Mouse (Mus musculus) layer of hippocampus, postnatal 14 days (tissue): ENCODE results near the gene Gm10229. TPM values are rescaled to one million over a fixed set of nuclear protein-coding genes. Genes with fewer than 3 reads are reported as not detected.
"Not testable (repeated sequence)": the region's sequence is repeated elsewhere in the genome, so short reads cannot be mapped to it uniquely, and the experiment has no call there.

ENCODE experiments used
- DNase-seq, 2 experiments: peaks; one replicate each; pipeline ENCODE4 v3.0.0; 2021 to 2022; ENCODE audit warnings: low spot score in 2 of 2, mixed read lengths in 1 of 2
- long read RNA-seq, 2 experiments: library from polyadenylated mRNA; stranded (forward); transcript quantifications; one replicate each; pipeline ENCODE4 v2.0.0; 2021
- total RNA-seq, 2 experiments: library from RNA; stranded (reverse); gene quantifications; 2 replicates each; pipeline ENCODE4 v1.2.3; 2021

Gene Gm10229
- total RNA-seq: not detected
- long read RNA-seq, experiment 1: 0 reads
- long read RNA-seq, experiment 2: 0 reads

DNA sequence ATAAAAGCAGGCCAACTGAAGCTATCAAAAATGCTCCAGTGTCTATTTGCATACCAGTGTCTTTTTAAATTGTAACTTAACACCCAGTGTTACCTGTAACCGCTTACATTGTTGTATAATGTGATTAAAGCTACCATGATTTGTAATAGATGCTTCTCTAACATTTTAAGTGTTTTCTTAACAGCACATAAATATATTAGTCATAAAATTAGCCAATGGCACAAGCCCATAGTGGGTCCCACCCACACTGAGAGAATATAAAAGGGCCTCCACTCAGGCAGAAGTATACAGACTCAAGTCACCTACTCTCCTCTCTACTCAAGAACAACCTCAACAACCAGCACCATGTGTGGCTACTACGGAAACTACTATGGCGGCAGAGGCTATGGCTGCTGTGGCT, at the start of gene Gm10229:
Gene Gm10229, plus strand, starts transcription at position 301 of the 400 bp plus-strand sequence.
- not testable (repeated sequence) for DNase-seq

DNA sequence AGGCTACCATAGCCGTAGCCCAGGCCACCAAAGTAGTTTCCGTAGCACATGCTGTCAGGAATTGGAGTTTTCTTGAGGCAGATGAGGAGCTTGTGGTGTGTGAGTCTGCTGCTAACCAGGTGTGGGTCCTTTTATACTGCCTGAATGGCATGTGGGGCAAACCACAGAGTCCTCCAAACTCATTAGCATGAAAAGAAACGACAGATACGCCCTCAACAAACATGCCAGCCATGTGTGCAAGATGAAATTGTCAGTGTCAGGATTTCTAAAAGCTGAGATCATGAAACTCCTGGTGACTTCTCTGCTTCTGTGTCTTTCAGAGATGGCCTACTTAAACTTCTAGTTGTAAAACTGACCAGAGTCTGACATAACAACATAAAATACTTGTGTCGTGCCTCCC, 4.4 kb upstream of the Gm10229 start, which contains the start of gene Krtap22-2:
Gene Krtap22-2, minus strand, starts transcription at position 101 of the 400 bp plus-strand sequence.
- DNase-seq: no peak

DNA sequence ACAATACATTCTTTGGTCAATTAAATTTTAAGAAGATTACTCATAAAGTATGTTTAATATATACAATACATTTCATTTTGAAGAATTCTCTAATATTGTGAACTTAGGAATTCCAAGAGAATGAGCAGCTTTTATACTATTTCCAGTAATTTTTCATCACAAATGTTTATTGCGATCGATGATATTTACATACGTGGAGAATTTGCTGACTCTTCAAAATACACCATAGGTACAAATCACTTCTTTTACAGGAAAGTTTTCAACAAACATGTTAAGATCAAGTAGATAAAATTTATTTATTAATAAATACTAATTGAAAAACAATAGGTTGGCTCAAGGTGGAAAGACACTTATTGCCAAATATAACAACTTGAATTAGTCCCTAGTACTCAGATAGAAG, 1.1 kb upstream of the Gm10229 start:
- no peak for DNase-seq

DNA sequence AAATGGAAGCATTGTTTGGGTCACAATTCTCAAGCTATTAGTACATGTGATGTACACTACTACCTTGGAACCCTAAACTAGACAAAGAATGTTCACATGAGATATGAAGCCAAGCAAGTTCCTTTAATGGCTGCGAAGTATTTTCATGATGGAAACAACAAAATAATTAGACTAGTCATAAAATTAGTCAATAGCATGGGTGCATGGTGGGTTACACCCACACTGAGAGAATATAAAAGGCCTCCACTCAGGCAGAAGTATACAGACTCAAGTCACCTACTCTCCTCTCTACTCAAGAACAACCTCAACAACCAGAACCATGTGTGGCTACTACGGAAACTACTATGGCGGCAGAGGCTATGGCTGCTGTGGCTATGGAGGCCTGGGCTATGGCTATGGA, 16.3 kb downstream of the Gm10229 start, which contains the start of gene Krtap6-1:
Gene Krtap6-1, plus strand, starts transcription at position 301 of the 400 bp plus-strand sequence.
- DNase-seq: not testable (repeated sequence)

DNA sequence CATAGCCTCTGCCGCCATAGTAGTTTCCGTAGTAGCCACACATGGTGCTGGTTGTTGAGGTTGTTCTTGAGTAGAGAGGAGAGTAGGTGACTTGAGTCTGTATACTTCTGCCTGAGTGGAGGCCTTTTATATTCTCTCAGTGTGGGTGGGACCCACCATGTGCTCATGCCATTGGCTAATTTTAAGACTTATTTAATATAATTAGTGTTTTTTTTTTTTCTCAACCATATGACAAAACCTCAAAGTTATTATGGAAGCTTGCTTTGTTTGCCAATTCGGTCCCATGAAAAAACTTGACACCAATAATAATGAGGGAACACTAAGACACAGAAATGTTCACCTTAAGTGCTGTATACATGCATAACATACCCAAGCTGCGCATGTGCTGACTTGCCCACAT, 26.3 kb downstream of the Gm10229 start, which contains the start of gene Gm10228:
Gene Gm10228, minus strand, starts transcription at position 101 of the 400 bp plus-strand sequence.
- DNase-seq: not testable (repeated sequence)

DNA sequence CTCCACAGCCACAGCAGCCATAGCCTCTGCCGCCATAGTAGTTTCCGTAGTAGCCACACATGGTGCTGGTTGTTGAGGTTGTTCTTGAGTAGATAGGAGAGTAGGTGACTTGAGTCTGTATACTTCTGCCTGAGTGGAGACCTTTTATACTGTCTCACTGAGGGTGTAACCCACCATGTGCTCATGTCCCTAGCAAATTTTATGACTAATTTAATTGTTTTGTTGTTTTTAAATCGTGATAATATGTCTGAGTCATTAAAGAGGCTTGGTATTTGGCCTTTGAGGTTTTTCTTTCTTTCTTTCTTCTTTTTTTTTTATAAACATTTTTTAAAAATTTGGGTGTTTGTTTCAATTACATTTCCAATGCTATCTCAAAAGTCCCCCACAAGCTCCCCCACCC, 32.7 kb downstream of the Gm10229 start, which contains the start of gene Krtap6-5:
Gene Krtap6-5, minus strand, starts transcription at position 101 of the 400 bp plus-strand sequence.
- no peak for DNase-seq

DNA sequence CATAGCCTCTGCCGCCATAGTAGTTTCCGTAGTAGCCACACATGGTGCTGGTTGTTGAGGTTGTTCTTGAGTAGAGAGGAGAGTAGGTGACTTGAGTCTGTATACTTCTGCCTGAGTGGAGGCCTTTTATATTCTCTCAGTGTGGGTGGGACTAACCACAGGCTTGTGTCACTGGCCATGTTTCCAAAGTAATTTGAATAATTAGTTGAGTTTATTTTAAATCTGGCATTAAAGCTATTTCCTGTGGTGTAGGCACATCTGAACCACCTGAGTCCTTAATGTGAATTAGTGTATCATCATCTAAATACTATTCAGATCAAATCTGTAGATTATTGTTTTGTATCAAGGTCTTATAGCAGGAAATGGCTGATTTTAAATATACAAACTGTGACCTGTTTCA, 48.8 kb downstream of the Gm10229 start, which contains the start of gene 1110025L11Rik:
Gene 1110025L11Rik, minus strand, starts transcription at position 101 of the 400 bp plus-strand sequence.
- DNase-seq: not testable (repeated sequence)

Other genes with a start within 250 kb of the Gm10229 start
- gene 2310057N15Rik, start 241.1 kb upstream of the Gm10229 start, total RNA-seq: not detected
- not detected for gene Gm5965, start 237.4 kb upstream of the Gm10229 start, total RNA-seq
- gene Gm20741, start 203.1 kb upstream of the Gm10229 start, total RNA-seq: not detected
- gene Krtap15, start 195.1 kb upstream of the Gm10229 start, total RNA-seq: not detected
- gene Krtap14, start 189.1 kb upstream of the Gm10229 start, total RNA-seq: not detected
- gene Krtap19-1, start 145.9 kb upstream of the Gm10229 start, total RNA-seq: not detected
- gene Krtap19-2, start 141.0 kb upstream of the Gm10229 start, total RNA-seq: not detected
- not detected for gene Krtap19-3, start 137.2 kb upstream of the Gm10229 start, total RNA-seq
- gene Krtap19-4, start 130.2 kb upstream of the Gm10229 start, total RNA-seq: not detected
- gene Krtap19-5, start 118.8 kb upstream of the Gm10229 start, total RNA-seq: not detected
- not detected for gene Krtap19-9b, start 83.0 kb upstream of the Gm10229 start, total RNA-seq
- not detected for gene Krtap16-3, start 52.4 kb upstream of the Gm10229 start, total RNA-seq
- not detected for gene Krtap22-2, start 4.5 kb upstream of the Gm10229 start, total RNA-seq
- gene Krtap6-1, start 16.4 kb downstream of the Gm10229 start, total RNA-seq: not detected
- gene Gm10228, start 26.2 kb downstream of the Gm10229 start, total RNA-seq: not detected
- not detected for gene Krtap6-5, start 32.6 kb downstream of the Gm10229 start, total RNA-seq
- not detected for gene 1110025L11Rik, start 48.7 kb downstream of the Gm10229 start, total RNA-seq
- not detected for gene Krtap6-3, start 68.7 kb downstream of the Gm10229 start, total RNA-seq
- not detected for gene Gm6358, start 125.6 kb downstream of the Gm10229 start, total RNA-seq
- gene Gm10061, start 135.8 kb downstream of the Gm10229 start, total RNA-seq: not detected
- gene Gm9789, start 142.7 kb downstream of the Gm10229 start, total RNA-seq: not detected
- not detected for gene Gm7735, start 154.2 kb downstream of the Gm10229 start, total RNA-seq
- gene 1110057P08Rik, start 159.5 kb downstream of the Gm10229 start, total RNA-seq: not detected
- gene Krtap20-2, start 190.6 kb downstream of the Gm10229 start, total RNA-seq: not detected